Mouse (Mus musculus) small intestine, adult 2 months (tissue): ENCODE results near the gene Prkag2.

Experiments
- CTCF ChIP-seq: fragments of 200-500 bp; IDR thresholded peaks from 2 replicates; pipeline ENCODE4 v1.5.1; 2012; ENCODE audit warnings: low read depth, mild to moderate bottlenecking, control low read depth, inconsistent platforms, low read length, moderate library complexity, mixed read lengths; ENCODE audit not compliant: insufficient replicate concordance, insufficient read length; ENCODE audit errors: extremely low read depth
- POLR2A ChIP-seq: fragments of 200-500 bp; IDR thresholded peaks from 2 replicates; pipeline ENCODE4 v1.6.1; 2012; ENCODE audit warnings: low read depth, mild to moderate bottlenecking, control low read depth, inconsistent platforms, low read length, moderate library complexity

- TF ChIP-seq CTCF, result no peak
- no peak for TF ChIP-seq POLR2A
Observed at GRCm38 (mm10) chr5:24919155-24919554, 181.3 kb downstream of the Prkag2 start.
